Mouse (Mus musculus): ENCODE results near the gene Yeats4. TPM values are rescaled to one million over a fixed set of nuclear protein-coding genes. Genes with fewer than 3 reads are reported as not detected.

Yeats4 gene
- total and polyA plus RNA-seq, 3 experiments = 13.7 to 27.9 (median 26.9) TPM

GRCm38 (mm10) chr10:117199701-117200100 is 24.6 kb downstream of the Yeats4 start:
- WGBS = 80% methylated on average over 3 of the region's 3 CpGs
- no peaks in the 10 kb centered on the region for H3K79me2 ChIP-seq (replicated peaks; ENCODE audit: control insufficient read depth, insufficient read depth, low read length)
- no peaks in the 10 kb centered on the region; the same call in 1 of the 2 replicates for H3K4me1 ChIP-seq (ENCODE audit: control insufficient read depth, insufficient read depth, low read length)
- H3K27ac ChIP-seq = no peak overlapping the region
- H3K36me3 ChIP-seq (ENCODE audit: control insufficient read depth, insufficient read depth, low read length) = no peaks in the 10 kb centered on the region
- intact Hi-C loops (cut with DNase I) = no loop called here
- no peak for TF ChIP-seq CTCF (IDR thresholded peaks at IDR 0.05)
- no peak for TF ChIP-seq EP300 (IDR thresholded peaks at IDR 0.05; ENCODE audit: insufficient read depth, low read depth, low read length)
- TF ChIP-seq POLR2A (IDR thresholded peaks at IDR 0.05; ENCODE audit: insufficient read depth, low read depth, low read length) = no peak
- no peak overlapping the region for H3K4me3 ChIP-seq
- no peak for DNase-seq
- H3K27me3 ChIP-seq (ENCODE audit: control insufficient read depth, insufficient read depth, low read length) = no peaks in the 10 kb centered on the region
- H3K9ac ChIP-seq (ENCODE audit: low read depth, low read length) = no peak overlapping the region

- TF ChIP-seq POLR2A (IDR thresholded peaks at IDR 0.05; ENCODE audit: insufficient read depth, low read depth, low read length) = no peak
- no peak for TF ChIP-seq CTCF (IDR thresholded peaks at IDR 0.05)
- TF ChIP-seq EP300 (IDR thresholded peaks at IDR 0.05; ENCODE audit: insufficient read depth, low read depth, low read length) = no peak
- Histone ChIP-seq H3K9ac (ENCODE audit: low read depth, low read length) (no peak overlapping the region), H3K27me3 (ENCODE audit: control insufficient read depth, insufficient read depth, low read length) (no peaks in the 10 kb centered on the region), H3K36me3 (ENCODE audit: control insufficient read depth, insufficient read depth, low read length) (no peaks in the 10 kb centered on the region), H3K4me3 (no peak overlapping the region), H3K27ac (no peak overlapping the region), H3K79me2 (replicated peaks; ENCODE audit: control insufficient read depth, insufficient read depth, low read length) (no peaks in the 10 kb centered on the region), H3K4me1 (ENCODE audit: control insufficient read depth, insufficient read depth, low read length) (no peaks in the 10 kb centered on the region)
- intact Hi-C loops (cut with DNase I) = no loop called here
- no peak for DNase-seq
- 88% methylated on average over 3 of the region's 3 CpGs for WGBS
Observed at GRCm38 (mm10) chr10:117196696-117197095, 27.6 kb downstream of the Yeats4 start.

- H3K4me3 ChIP-seq = no peak overlapping the region
- no peak for DNase-seq
- no peak overlapping the region for H3K27ac ChIP-seq
- no peaks in the 10 kb centered on the region for H3K36me3 ChIP-seq (ENCODE audit: control insufficient read depth, insufficient read depth, low read length)
- H3K9ac ChIP-seq (ENCODE audit: low read depth, low read length) = no peak overlapping the region
- 97% methylated on average over 4 of the region's 4 CpGs for WGBS
- H3K79me2 ChIP-seq (replicated peaks; ENCODE audit: control insufficient read depth, insufficient read depth, low read length) = no peaks in the 10 kb centered on the region
- no peaks in the 10 kb centered on the region for H3K27me3 ChIP-seq (ENCODE audit: control insufficient read depth, insufficient read depth, low read length)
- intact Hi-C loops (cut with DNase I) = no loop called here
- H3K4me1 ChIP-seq (ENCODE audit: control insufficient read depth, insufficient read depth, low read length) = no peaks in the 10 kb centered on the region
- TF ChIP-seq EP300 (IDR thresholded peaks at IDR 0.05; ENCODE audit: insufficient read depth, low read depth, low read length) = no peak
- no peak for TF ChIP-seq POLR2A (IDR thresholded peaks at IDR 0.05; ENCODE audit: insufficient read depth, low read depth, low read length)
- TF ChIP-seq CTCF (IDR thresholded peaks at IDR 0.05) = no peak
Observed at GRCm38 (mm10) chr10:117195748-117196147, 28.6 kb downstream of the Yeats4 start.

GRCm38 (mm10) chr10:117195005-117195404 is 29.3 kb downstream of the Yeats4 start:
- WGBS = 84% methylated on average over 12 of the region's 12 CpGs
- Histone ChIP-seq H3K27ac (no peak overlapping the region), H3K4me3 (no peak overlapping the region), H3K9ac (ENCODE audit: low read depth, low read length) (no peak overlapping the region), H3K36me3 (ENCODE audit: control insufficient read depth, insufficient read depth, low read length) (no peaks in the 10 kb centered on the region), H3K79me2 (replicated peaks; ENCODE audit: control insufficient read depth, insufficient read depth, low read length) (no peaks in the 10 kb centered on the region), H3K4me1 (ENCODE audit: control insufficient read depth, insufficient read depth, low read length) (no peaks in the 10 kb centered on the region), H3K27me3 (ENCODE audit: control insufficient read depth, insufficient read depth, low read length) (no peaks in the 10 kb centered on the region)
- no peak for DNase-seq
- TF ChIP-seq EP300 (IDR thresholded peaks at IDR 0.05; ENCODE audit: insufficient read depth, low read depth, low read length) (no peak), CTCF (IDR thresholded peaks at IDR 0.05) (no peak), POLR2A (IDR thresholded peaks at IDR 0.05; ENCODE audit: insufficient read depth, low read depth, low read length) (no peak)
- intact Hi-C loops (cut with DNase I) = no loop called here

- H3K4me1 ChIP-seq (ENCODE audit: control insufficient read depth, insufficient read depth, low read length) = no peaks in the 10 kb centered on the region
- no peak overlapping the region for H3K27ac ChIP-seq
- TF ChIP-seq EP300 (IDR thresholded peaks at IDR 0.05; ENCODE audit: insufficient read depth, low read depth, low read length) (no peak), CTCF (IDR thresholded peaks at IDR 0.05) (no peak), POLR2A (IDR thresholded peaks at IDR 0.05; ENCODE audit: insufficient read depth, low read depth, low read length) (no peak)
- H3K4me3 ChIP-seq = no peak overlapping the region
- intact Hi-C loops (cut with DNase I) = no loop called here
- no peaks in the 10 kb centered on the region for H3K79me2 ChIP-seq (replicated peaks; ENCODE audit: control insufficient read depth, insufficient read depth, low read length)
- no peak for DNase-seq
- no peaks in the 10 kb centered on the region for H3K36me3 ChIP-seq (ENCODE audit: control insufficient read depth, insufficient read depth, low read length)
- WGBS = 85% methylated on average over 5 of the region's 5 CpGs
- no peak overlapping the region for H3K9ac ChIP-seq (ENCODE audit: low read depth, low read length)
- no peaks in the 10 kb centered on the region for H3K27me3 ChIP-seq (ENCODE audit: control insufficient read depth, insufficient read depth, low read length)
Observed at GRCm38 (mm10) chr10:117193364-117193763, 30.9 kb downstream of the Yeats4 start.

GRCm38 (mm10) chr10:117185399-117186089 is 38.8 kb downstream of the Yeats4 start:
- TF ChIP-seq POLR2A (IDR thresholded peaks at IDR 0.05; ENCODE audit: insufficient read depth, low read depth, low read length) = no peak
- no peak for TF ChIP-seq CTCF (IDR thresholded peaks at IDR 0.05)
- TF ChIP-seq EP300 (IDR thresholded peaks at IDR 0.05; ENCODE audit: insufficient read depth, low read depth, low read length) = no peak
- 53% methylated on average over 9 of the region's 9 CpGs for WGBS
- no peak for DNase-seq
- no peak overlapping the region for H3K27ac ChIP-seq
- no peaks in the 10 kb centered on the region for H3K4me1 ChIP-seq (ENCODE audit: control insufficient read depth, insufficient read depth, low read length)
- H3K9ac ChIP-seq (ENCODE audit: low read depth, low read length) = no peak overlapping the region
- H3K4me3 ChIP-seq = no peak overlapping the region
- no peaks in the 10 kb centered on the region for H3K36me3 ChIP-seq (ENCODE audit: control insufficient read depth, insufficient read depth, low read length)
- no peaks in the 10 kb centered on the region for H3K27me3 ChIP-seq (ENCODE audit: control insufficient read depth, insufficient read depth, low read length)
- H3K79me2 ChIP-seq (replicated peaks; ENCODE audit: control insufficient read depth, insufficient read depth, low read length) = no peaks in the 10 kb centered on the region
- intact Hi-C loops (cut with DNase I) = no loop called here
